Mouse (Mus musculus) hindbrain, embryonic 15.5 days (tissue): ENCODE measurements around the gene Pde7b. TPM values are rescaled to one million over a fixed set of nuclear protein-coding genes. Genes with fewer than 3 reads are reported as not detected.

Experiments
- ATAC-seq: fragments of 200-750 bp; cut with Nextera tagmentation; 2 replicates; pipeline ENCODE4 v1.8.0; 2017; ENCODE audit warnings: low read depth, moderate number of reproducible peaks, moderate TSS enrichment; ENCODE audit not compliant: low FRiP score
- H3K27ac ChIP-seq: fragments of 300-500 bp; sonication (generic); replicated peaks from 2 replicates; pipeline ENCODE4 v1.5.1; 2015; ENCODE audit warnings: mild to moderate bottlenecking, inconsistent platforms
- H3K27me3 ChIP-seq: fragments of 300-500 bp; sonication (generic); 2 replicates; pipeline ENCODE4 v1.6.1; 2015; ENCODE audit warnings: control low read depth, inconsistent platforms
- H3K36me3 ChIP-seq: fragments of 300-500 bp; sonication (generic); 2 replicates; pipeline ENCODE4 v1.6.1; 2015; ENCODE audit warnings: control low read depth, inconsistent platforms
- H3K4me1 ChIP-seq: fragments of 300-500 bp; sonication (generic); replicated peaks from 2 replicates; pipeline ENCODE4 v1.6.1; 2015; ENCODE audit warnings: control low read depth, inconsistent platforms
- H3K4me2 ChIP-seq: fragments of 300-500 bp; sonication (generic); 2 replicates; pipeline ENCODE4 v1.6.1; 2015; ENCODE audit warnings: moderate library complexity, mild to moderate bottlenecking, inconsistent platforms
- H3K4me3 ChIP-seq: fragments of 300-500 bp; sonication (generic); 2 replicates; pipeline ENCODE4 v1.5.1; 2015; ENCODE audit warnings: mild to moderate bottlenecking, inconsistent platforms
- H3K9ac ChIP-seq: fragments of 300-500 bp; sonication (generic); 2 replicates; pipeline ENCODE4 v1.6.1; 2015; ENCODE audit warnings: inconsistent platforms
- H3K9me3 ChIP-seq: fragments of 300-500 bp; sonication (generic); 2 replicates; pipeline ENCODE4 v1.6.1; 2016; ENCODE audit warnings: control low read depth, inconsistent platforms
- WGBS: fragments of 180-500 bp; shearing (Covaris S2); methylation state at CpG from one replicate; pipeline ENCODE4 v1.1.7; 2015; 5-methylcytosine and 5-hydroxymethylcytosine counted together
- polyA plus RNA-seq: library from polyadenylated mRNA; unstranded; fragments of >200 nt; fragmentation: Nextera tagmentation; extraction: Ambion mirVana; gene quantifications from 2 replicates; pipeline ENCODE4 v1.2.1, GENCODE M21; 2015

Pde7b gene
- polyA plus RNA-seq, 1 experiment from 2014 or later: 2.9 TPM

DNA sequence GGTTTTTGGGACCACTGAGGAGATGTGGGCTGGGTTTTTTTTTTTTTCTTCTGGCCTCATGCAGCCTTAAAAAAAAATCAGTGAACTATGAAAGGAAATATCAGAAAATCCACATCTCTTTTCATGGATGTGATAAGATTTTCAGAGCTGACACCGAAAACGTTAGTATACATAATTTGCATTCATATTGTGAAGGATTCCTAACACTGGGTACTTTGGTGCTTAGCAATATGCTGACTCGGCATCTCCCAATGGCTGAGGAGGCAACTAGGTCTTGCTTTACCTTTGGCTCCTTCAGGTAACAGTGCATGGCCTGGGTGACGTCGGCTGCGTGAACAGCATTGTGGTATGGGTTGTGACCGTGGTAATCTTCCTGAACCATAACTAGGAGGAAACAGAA, 289.0 kb downstream of the Pde7b start:
- WGBS: 89% methylated on average over 7 of the region's 7 CpGs
- Histone ChIP-seq H3K36me3 (no peaks in the 10 kb centered on the region), H3K4me2 (no peak overlapping the region), H3K27ac (no peak overlapping the region), H3K27me3 (no peaks in the 10 kb centered on the region), H3K4me1 (no peaks in the 10 kb centered on the region), H3K9me3 (no peaks in the 10 kb centered on the region), H3K4me3 (no peak overlapping the region), H3K9ac (no peak overlapping the region)
- ATAC-seq: no peak

DNA sequence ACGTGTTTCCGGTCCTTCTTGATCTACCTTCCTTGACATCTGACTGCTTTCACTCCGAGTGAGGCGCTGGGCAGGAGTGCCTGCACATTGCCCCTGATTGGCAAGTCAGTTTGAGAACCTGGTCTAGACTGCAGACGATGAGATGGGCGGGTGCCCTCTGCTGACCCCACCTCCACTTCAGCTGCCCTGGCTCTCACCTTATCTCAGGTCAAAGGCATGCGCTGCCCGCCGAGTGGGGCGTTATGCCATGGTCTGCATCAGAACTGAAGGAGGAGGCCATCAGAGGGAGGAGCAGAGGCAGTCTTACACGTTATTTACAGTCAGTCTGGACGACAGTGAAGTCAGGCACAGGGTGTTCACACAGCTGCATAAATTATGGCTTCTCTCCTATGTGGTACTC, 293.5 kb downstream of the Pde7b start:
- no peaks in the 10 kb centered on the region for H3K4me1 ChIP-seq

DNA sequence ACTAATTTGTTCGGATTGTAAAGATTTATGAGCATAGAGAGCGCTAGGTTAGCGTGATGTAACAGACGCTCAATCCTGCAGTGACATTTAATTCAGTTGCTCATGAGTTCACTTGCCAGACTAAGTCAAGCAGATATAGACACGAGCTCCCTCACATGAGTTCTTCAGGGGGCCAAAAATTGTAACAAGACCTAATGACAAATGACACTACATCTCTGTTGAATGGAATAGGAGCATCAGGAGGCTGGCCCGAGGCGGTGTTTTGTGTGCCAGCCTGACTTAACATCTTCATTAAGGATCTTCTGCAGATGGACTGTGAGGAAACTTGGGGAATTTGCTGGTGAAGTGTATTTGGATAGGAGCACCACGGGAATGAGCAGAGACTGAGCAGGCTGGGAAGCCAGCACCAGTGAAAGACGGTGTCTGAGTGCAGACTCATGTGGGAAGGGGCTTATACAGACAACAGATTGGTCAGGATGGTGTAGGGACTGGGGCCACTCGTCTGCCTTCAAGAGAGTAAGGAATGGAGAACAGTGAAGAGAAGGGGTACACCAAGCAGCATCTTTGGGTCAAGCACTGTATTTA, 303.5 kb downstream of the Pde7b start:
- WGBS: 72% methylated on average over 10 of the region's 10 CpGs
- Histone ChIP-seq H3K9me3 (no peaks in the 10 kb centered on the region), H3K27me3 (no peaks in the 10 kb centered on the region), H3K4me1 (no peaks in the 10 kb centered on the region), H3K36me3 (no peaks in the 10 kb centered on the region), H3K4me3 (no peak overlapping the region), H3K27ac (no peak overlapping the region), H3K4me2 (no peak overlapping the region), H3K9ac (no peak overlapping the region)
- no peak for ATAC-seq

More for the DNA sequence above, 293.5 kb downstream of the Pde7b start:
- Histone ChIP-seq H3K4me3 (no peak overlapping the region), H3K9ac (no peak overlapping the region), H3K36me3 (no peaks in the 10 kb centered on the region), H3K9me3 (no peaks in the 10 kb centered on the region), H3K27ac (no peak overlapping the region), H3K4me2 (no peak overlapping the region), H3K27me3 (no peaks in the 10 kb centered on the region)
- no peak for ATAC-seq
- WGBS: 82% methylated on average over 12 of the region's 12 CpGs

DNA sequence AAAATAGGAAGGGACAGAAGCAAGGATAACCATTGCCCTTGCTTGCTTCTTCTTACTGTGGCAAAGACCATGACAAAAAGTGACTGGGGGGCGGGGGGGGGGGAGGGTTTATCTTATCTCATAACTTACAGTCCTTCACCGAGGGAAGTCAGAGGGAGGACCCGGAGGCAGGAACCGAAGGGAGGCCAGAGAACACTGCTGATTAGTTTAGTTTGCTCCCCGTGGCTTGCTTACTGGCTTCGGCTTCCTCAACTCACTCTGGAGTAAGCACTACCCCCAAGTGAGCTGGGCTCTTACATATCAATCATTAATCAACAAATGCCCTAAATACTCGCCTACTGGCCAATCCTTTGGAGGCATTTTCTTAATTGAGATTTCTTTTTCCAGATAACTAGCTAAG, 304.6 kb downstream of the Pde7b start:
- H3K36me3 ChIP-seq: no peaks in the 10 kb centered on the region
- no peak overlapping the region for H3K4me3 ChIP-seq
- no peaks in the 10 kb centered on the region for H3K4me1 ChIP-seq
- H3K9ac ChIP-seq: no peak overlapping the region
- no peak overlapping the region for H3K4me2 ChIP-seq
- ATAC-seq: no peak
- 73% methylated on average over 7 of the region's 7 CpGs for WGBS
- no peaks in the 10 kb centered on the region for H3K27me3 ChIP-seq
- H3K27ac ChIP-seq: no peak overlapping the region
- H3K9me3 ChIP-seq: no peaks in the 10 kb centered on the region

DNA sequence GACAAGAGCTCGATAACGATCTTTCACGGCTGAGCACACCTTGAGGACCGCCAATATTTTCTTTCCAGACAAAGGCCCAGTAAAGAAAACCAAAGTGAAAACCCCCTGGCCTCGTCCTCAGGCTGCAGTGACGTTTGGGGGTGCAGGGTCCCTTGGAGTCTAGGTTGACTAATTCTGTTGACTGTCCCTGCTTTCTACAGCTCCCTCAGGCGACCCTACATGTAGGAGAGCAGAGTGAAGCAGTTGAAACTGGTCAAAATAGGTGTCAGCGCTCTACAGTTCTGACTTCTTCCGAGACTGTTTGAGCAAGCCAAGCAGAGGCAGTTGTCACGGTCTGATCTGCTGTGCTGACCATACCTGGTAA, 306.0 kb downstream of the Pde7b start:
- Histone ChIP-seq H3K9ac (no peak overlapping the region), H3K27me3 (no peaks in the 10 kb centered on the region), H3K4me2 (no peak overlapping the region), H3K27ac (no peak overlapping the region), H3K36me3 (no peaks in the 10 kb centered on the region), H3K4me1 (no peaks in the 10 kb centered on the region), H3K9me3 (no peaks in the 10 kb centered on the region), H3K4me3 (no peak overlapping the region)
- ATAC-seq: no peak
- WGBS: 83% methylated on average over 10 of the region's 10 CpGs

DNA sequence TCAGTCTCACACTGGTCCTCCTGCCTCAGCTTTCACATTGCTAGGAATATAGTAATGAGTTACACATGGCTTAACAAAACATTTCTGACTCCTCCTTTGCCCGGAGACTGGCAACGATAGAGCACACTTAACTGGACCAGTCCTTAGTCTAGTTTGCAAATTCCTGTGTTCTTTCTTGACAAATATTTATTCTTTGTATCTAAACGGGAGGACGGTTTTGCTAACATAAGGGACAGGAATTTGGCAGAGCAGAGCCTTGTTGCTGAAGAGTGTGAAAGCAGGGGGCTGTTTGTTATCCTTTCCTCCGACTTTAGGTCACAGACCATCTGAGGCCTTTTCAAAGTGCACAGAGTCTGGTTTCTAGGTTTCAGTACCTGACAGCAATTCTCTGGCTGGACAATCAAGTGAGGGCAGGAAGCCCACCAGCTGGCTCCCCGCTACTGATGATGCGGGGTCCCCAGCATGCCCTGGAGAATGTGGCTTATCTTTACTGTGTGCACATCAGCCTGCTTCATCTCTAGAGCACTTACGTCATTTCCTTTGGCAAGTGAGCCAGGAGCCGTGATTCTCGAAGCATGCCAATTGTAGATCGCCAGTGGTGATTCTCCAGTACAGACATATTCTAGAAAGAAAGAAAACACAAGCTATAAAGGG, 306.5 kb downstream of the Pde7b start:
- Histone ChIP-seq H3K4me1 (no peaks in the 10 kb centered on the region), H3K27ac (no peak overlapping the region), H3K4me3 (no peak overlapping the region), H3K27me3 (no peaks in the 10 kb centered on the region), H3K36me3 (no peaks in the 10 kb centered on the region), H3K9me3 (no peaks in the 10 kb centered on the region), H3K4me2 (no peak overlapping the region), H3K9ac (no peak overlapping the region)
- no peak for ATAC-seq
- WGBS: 76% methylated on average over 11 of the region's 11 CpGs

DNA sequence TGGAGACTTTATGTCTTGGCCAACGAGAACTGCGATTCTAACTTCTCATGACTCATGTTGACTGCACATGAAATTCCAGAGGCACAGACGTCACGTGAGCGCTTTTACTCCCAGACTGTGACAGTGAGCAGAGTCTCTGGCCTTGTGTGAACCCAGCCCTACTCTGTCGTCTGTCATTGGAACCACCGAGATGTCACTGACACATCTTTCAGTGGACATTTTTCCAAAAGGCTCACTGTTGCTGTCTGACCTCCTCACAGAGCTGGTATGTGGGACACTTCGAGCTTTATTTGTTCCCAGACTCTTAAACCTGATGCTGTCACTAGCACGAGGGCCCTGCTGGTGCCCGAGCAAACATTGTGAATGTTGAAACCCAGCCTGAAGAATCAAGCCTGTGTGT, 315.7 kb downstream of the Pde7b start:
- 85% methylated on average over 10 of the region's 10 CpGs for WGBS
- Histone ChIP-seq H3K27ac (no peak overlapping the region), H3K4me3 (no peak overlapping the region), H3K27me3 (no peaks in the 10 kb centered on the region), H3K36me3 (0 out of 2 replicates have a peak, but pooled peaks cover 2% of the 10 kb centered on the region), H3K9ac (no peak overlapping the region), H3K4me2 (no peak overlapping the region), H3K9me3 (no peaks in the 10 kb centered on the region), H3K4me1 (no peaks in the 10 kb centered on the region)
- ATAC-seq: no peak

DNA sequence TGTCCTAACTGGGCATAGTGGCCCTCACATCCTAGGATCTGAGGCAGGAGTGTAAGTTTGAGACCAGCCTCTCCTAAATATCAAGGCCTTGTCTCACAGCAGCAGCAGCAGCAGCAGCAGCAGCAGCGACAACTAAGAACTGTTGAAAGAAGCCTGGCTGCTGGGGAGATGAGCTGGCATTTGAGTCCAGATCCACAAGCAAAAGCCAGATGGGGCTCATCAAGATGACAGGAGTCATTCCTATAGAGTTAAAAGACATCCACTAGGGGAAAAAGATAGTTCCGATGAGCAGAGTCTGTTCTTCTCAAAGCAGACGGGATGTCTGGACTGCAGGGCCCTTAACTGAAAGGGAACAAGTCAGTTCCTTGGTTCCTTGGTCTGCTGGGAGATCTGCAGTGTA, 316.5 kb downstream of the Pde7b start:
- H3K4me2 ChIP-seq: no peak overlapping the region
- 79% methylated on average over 3 of the region's 3 CpGs for WGBS
- H3K27me3 ChIP-seq: no peaks in the 10 kb centered on the region
- H3K36me3 ChIP-seq: 0 out of 2 replicates have a peak, but pooled peaks cover 2% of the 10 kb centered on the region
- no peak overlapping the region for H3K9ac ChIP-seq
- no peak for ATAC-seq
- H3K9me3 ChIP-seq: no peaks in the 10 kb centered on the region
- no peaks in the 10 kb centered on the region for H3K4me1 ChIP-seq
- H3K27ac ChIP-seq: no peak overlapping the region
- no peak overlapping the region for H3K4me3 ChIP-seq

DNA sequence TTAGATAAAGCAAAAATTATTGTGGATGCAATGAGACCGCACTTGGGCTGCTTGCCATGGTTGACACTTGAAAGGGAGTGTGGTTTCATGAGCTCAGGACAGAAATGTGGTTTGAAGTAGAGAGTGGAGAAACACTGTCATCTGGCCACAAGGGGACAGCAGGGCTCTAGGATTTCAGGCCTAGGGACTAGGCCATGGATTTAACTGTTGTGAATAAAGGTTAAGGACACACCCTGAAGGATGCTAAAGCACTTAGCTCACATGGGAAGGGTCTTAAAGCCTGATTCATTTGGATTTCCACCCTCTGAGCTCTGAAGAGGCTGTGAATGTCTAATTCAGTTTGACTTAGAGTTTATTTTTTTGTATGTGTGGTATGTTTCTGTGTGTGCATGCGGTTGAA, 319.4 kb downstream of the Pde7b start:
- Histone ChIP-seq H3K36me3 (no peaks in the 10 kb centered on the region), H3K4me3 (no peak overlapping the region), H3K27me3 (no peaks in the 10 kb centered on the region), H3K9ac (no peak overlapping the region), H3K27ac (no peak overlapping the region), H3K9me3 (no peaks in the 10 kb centered on the region), H3K4me2 (no peak overlapping the region), H3K4me1 (no peaks in the 10 kb centered on the region)
- peak; percentile 69 for ATAC-seq
- 83% methylated on average over 2 of the region's 2 CpGs for WGBS

DNA sequence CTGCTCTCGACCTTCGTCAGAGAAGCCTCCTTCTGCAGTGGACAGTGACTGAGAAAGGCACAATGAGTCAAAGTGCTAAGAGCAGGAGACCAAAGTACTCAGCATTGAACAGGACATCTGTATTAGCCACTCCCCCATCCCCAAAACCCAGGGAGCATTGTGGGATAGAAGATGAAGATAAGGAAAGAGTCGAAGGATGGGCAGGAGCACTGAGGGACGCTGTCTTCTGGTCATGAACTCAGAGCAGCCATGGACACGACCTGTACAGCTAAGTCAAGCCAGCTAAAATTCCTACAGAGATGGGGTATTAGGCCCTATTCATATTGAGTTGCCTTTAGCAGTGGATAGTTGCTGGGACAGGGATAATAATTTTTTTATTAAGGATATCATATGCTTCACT, 321.9 kb downstream of the Pde7b start:
- no peak overlapping the region for H3K4me3 ChIP-seq
- no peaks in the 10 kb centered on the region for H3K9me3 ChIP-seq
- no peaks in the 10 kb centered on the region for H3K4me1 ChIP-seq
- no peaks in the 10 kb centered on the region for H3K27me3 ChIP-seq
- H3K36me3 ChIP-seq: no peaks in the 10 kb centered on the region
- H3K9ac ChIP-seq: no peak overlapping the region
- no peak for ATAC-seq
- no peak overlapping the region for H3K27ac ChIP-seq
- H3K4me2 ChIP-seq: no peak overlapping the region
- 87% methylated on average over 5 of the region's 5 CpGs for WGBS

DNA sequence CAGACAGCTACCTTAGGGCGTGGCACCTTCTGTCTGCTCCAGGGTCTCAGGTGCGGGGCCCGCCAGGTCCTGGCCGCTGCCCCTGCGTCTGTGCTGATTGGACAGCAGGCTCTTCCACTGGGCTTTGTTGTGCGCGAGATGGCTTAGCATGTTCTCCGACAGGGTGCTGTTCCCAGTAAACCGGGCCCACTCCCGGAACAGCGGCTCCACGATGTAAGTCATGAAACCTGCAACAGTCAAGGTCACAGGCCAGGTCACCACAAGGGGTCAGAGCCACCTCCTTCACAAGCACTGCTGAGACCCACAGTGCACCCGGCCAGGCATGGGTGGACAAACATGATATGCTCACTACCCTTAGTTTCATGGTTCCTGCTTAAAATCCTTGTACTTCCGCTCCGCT, 324.5 kb downstream of the Pde7b start:
- no peaks in the 10 kb centered on the region for H3K36me3 ChIP-seq
- no peak overlapping the region for H3K9ac ChIP-seq
- H3K4me2 ChIP-seq: 0 out of 2 replicates have a peak overlapping the region, but pooled peaks have one; percentile 5
- 77% methylated on average over 15 of the region's 15 CpGs for WGBS
- no peak overlapping the region for H3K27ac ChIP-seq
- no peaks in the 10 kb centered on the region for H3K4me1 ChIP-seq
- H3K4me3 ChIP-seq: no peak overlapping the region
- H3K27me3 ChIP-seq: no peaks in the 10 kb centered on the region
- H3K9me3 ChIP-seq: no peaks in the 10 kb centered on the region
- ATAC-seq: no peak

DNA sequence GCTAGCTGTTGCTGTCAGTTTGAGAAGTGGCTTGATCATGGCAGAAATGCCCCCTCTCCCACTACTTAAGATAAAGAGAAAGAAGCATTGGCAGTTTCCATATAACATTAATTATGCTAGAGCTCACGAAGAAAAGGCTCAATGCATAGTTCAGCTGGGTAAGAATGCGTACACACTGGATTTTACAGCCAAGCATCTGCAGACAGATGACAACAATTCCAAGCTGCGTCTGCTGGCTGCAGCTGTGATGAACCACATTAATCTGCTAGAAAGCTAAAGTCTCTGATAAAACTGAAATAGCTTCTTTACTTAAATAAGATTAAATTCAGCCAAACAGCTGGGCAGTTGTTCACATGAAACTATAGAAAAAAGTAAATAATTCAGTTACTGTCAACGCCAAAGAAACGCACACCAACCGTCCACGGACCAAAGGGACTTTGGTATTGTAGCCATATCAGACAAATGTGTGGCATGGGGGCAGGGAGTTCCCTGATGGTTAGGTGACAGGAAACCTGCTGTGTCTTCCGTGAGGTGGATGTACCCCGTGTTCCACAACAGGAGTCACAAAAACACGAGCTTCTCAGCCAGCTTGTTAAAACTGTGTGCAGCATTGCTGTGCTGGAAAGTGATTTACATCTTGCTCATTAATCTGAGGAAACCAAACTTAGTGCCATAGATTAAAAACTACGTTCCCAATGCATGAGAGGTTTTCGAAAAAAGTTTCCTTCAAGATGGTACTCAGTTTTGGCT, 326.1 kb downstream of the Pde7b start:
- H3K4me1 ChIP-seq: no peaks in the 10 kb centered on the region
- no peak overlapping the region for H3K4me2 ChIP-seq
- no peaks in the 10 kb centered on the region for H3K9me3 ChIP-seq
- ATAC-seq: no peak
- H3K9ac ChIP-seq: no peak overlapping the region
- H3K27ac ChIP-seq: no peak overlapping the region
- H3K27me3 ChIP-seq: no peaks in the 10 kb centered on the region
- 69% methylated on average over 12 of the region's 12 CpGs for WGBS
- H3K36me3 ChIP-seq: no peaks in the 10 kb centered on the region
- no peak overlapping the region for H3K4me3 ChIP-seq
